Mouse (Mus musculus): Measurements from ENCODE around the gene Cma2. TPM values are rescaled to one million over a fixed set of nuclear protein-coding genes. Genes with fewer than 3 reads are reported as not detected.

Gene Cma2
- polyA plus RNA-seq (2014; fragmentation: Illumina TruSeq; extraction: RNeasy Lipid Tissue Mini Kit (QIAGEN cat#74804); ENCODE audit: low read depth, low replicate concordance), result not detected

DNA sequence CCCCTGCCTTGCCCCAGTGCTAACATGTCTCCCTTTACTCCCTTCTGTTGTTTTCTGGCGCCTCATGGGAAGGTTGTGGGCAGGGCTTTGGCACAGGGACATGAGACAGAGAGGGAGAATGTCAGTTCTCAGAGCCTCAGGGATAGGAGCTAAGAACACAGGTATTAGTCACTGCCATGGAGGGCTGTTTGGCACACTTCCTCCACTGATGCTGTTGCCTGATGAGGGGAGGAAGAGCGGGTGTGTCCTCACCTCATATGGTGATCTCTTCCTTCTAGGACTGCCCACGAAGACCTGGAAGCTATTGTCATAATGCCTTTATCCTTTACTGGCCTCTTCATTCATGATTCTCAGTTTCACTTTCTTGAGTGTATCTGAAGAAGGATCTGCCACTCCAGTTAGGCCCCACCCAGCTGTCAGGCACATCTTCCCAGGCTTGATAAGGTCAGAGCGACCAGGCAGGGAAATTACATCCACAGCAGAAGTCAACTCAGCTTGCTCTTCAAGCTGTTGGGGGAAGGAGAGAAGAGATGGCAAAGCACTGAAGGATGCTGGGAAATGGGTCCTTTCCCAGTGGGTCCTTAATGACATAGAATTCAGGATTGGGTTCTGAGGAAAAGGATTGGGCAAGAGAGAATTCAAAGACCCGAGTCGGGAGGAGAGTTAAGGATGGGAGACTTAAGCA, at the start of gene Cma2:
Gene Cma2 (plus strand): TSS at position 635 of the 685 bp plus-strand sequence.

GRCm38 (mm10) chr14:55944575-55944974, 6.2 kb upstream of the Cma2 start, which contains the start of gene Cma1:
Cma1 (minus strand) TSS chr14:55944675.

DNA sequence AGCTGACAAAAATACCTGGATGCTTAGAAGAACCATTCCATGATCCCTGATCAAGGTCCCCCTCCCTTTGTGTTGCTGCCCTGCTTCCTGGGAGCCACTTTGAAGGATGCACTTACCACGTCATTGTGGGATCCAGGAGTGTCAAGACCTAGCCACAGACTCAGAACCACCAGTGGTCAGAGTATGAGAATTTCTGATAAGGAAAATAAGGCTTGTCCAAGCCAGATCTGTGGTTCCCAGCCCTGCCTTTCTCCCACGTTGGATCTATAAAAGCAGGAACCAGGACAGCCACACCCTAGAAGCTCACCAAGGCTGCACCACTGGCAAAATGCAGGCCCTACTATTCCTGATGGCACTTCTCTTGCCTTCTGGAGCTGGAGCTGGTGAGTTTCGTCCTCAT, 66.9 kb downstream of the Cma2 start, which contains the start of gene Mcpt1:
Gene Mcpt1 (plus strand): TSS at position 301 of the 400 bp plus-strand sequence.

Other genes starting within 250 kb of the Cma2 start
- not detected for gene Tgm1, start 237.1 kb upstream of the Cma2 start, polyA plus RNA-seq (2014; fragmentation: Illumina TruSeq; extraction: RNeasy Lipid Tissue Mini Kit (QIAGEN cat#74804); ENCODE audit: low read depth, low replicate concordance)
- 0.35 TPM for gene Rabggta, start 228.7 kb upstream of the Cma2 start, polyA plus RNA-seq (2014; fragmentation: Illumina TruSeq; extraction: RNeasy Lipid Tissue Mini Kit (QIAGEN cat#74804); ENCODE audit: low read depth, low replicate concordance)
- gene Dhrs1, start 205.3 kb upstream of the Cma2 start, polyA plus RNA-seq (2014; fragmentation: Illumina TruSeq; extraction: RNeasy Lipid Tissue Mini Kit (QIAGEN cat#74804); ENCODE audit: low read depth, low replicate concordance), result 45.7 TPM
- 53.9 TPM for gene Nop9, start 205.3 kb upstream of the Cma2 start, polyA plus RNA-seq (2014; fragmentation: Illumina TruSeq; extraction: RNeasy Lipid Tissue Mini Kit (QIAGEN cat#74804); ENCODE audit: low read depth, low replicate concordance)
- gene Cideb, start 192.5 kb upstream of the Cma2 start, polyA plus RNA-seq (2014; fragmentation: Illumina TruSeq; extraction: RNeasy Lipid Tissue Mini Kit (QIAGEN cat#74804); ENCODE audit: low read depth, low replicate concordance), result not detected
- not detected for gene Ltb4r2, start 189.6 kb upstream of the Cma2 start, polyA plus RNA-seq (2014; fragmentation: Illumina TruSeq; extraction: RNeasy Lipid Tissue Mini Kit (QIAGEN cat#74804); ENCODE audit: low read depth, low replicate concordance)
- gene Ltb4r1, start 185.0 kb upstream of the Cma2 start, polyA plus RNA-seq (2014; fragmentation: Illumina TruSeq; extraction: RNeasy Lipid Tissue Mini Kit (QIAGEN cat#74804); ENCODE audit: low read depth, low replicate concordance), result not detected
- 0.06 TPM for gene Adcy4, start 166.9 kb upstream of the Cma2 start, polyA plus RNA-seq (2014; fragmentation: Illumina TruSeq; extraction: RNeasy Lipid Tissue Mini Kit (QIAGEN cat#74804); ENCODE audit: low read depth, low replicate concordance)
- gene Ripk3, start 162.1 kb upstream of the Cma2 start, polyA plus RNA-seq (2014; fragmentation: Illumina TruSeq; extraction: RNeasy Lipid Tissue Mini Kit (QIAGEN cat#74804); ENCODE audit: low read depth, low replicate concordance), result 0.69 TPM
- 0.11 TPM for gene Nfatc4, start 127.8 kb upstream of the Cma2 start, polyA plus RNA-seq (2014; fragmentation: Illumina TruSeq; extraction: RNeasy Lipid Tissue Mini Kit (QIAGEN cat#74804); ENCODE audit: low read depth, low replicate concordance)
- 0.03 TPM for gene Nynrin, start 97.0 kb upstream of the Cma2 start, polyA plus RNA-seq (2014; fragmentation: Illumina TruSeq; extraction: RNeasy Lipid Tissue Mini Kit (QIAGEN cat#74804); ENCODE audit: low read depth, low replicate concordance)
- gene Cbln3, start 66.6 kb upstream of the Cma2 start, polyA plus RNA-seq (2014; fragmentation: Illumina TruSeq; extraction: RNeasy Lipid Tissue Mini Kit (QIAGEN cat#74804); ENCODE audit: low read depth, low replicate concordance), result 0.38 TPM
- 2.2 TPM for gene Khnyn, start 66.0 kb upstream of the Cma2 start, polyA plus RNA-seq (2014; fragmentation: Illumina TruSeq; extraction: RNeasy Lipid Tissue Mini Kit (QIAGEN cat#74804); ENCODE audit: low read depth, low replicate concordance)
- 15.9 TPM for gene Sdr39u1, start 50.7 kb upstream of the Cma2 start, polyA plus RNA-seq (2014; fragmentation: Illumina TruSeq; extraction: RNeasy Lipid Tissue Mini Kit (QIAGEN cat#74804); ENCODE audit: low read depth, low replicate concordance)
- not detected for gene Cma1, start 6.3 kb upstream of the Cma2 start, polyA plus RNA-seq (2014; fragmentation: Illumina TruSeq; extraction: RNeasy Lipid Tissue Mini Kit (QIAGEN cat#74804); ENCODE audit: low read depth, low replicate concordance)
- not detected for gene Mcpt1, start 67.0 kb downstream of the Cma2 start, polyA plus RNA-seq (2014; fragmentation: Illumina TruSeq; extraction: RNeasy Lipid Tissue Mini Kit (QIAGEN cat#74804); ENCODE audit: low read depth, low replicate concordance)
- gene Mcpt9, start 79.5 kb downstream of the Cma2 start, polyA plus RNA-seq (2014; fragmentation: Illumina TruSeq; extraction: RNeasy Lipid Tissue Mini Kit (QIAGEN cat#74804); ENCODE audit: low read depth, low replicate concordance), result not detected
- gene Mcpt2, start 91.1 kb downstream of the Cma2 start, polyA plus RNA-seq (2014; fragmentation: Illumina TruSeq; extraction: RNeasy Lipid Tissue Mini Kit (QIAGEN cat#74804); ENCODE audit: low read depth, low replicate concordance), result not detected
- gene Mcpt4, start 111.3 kb downstream of the Cma2 start, polyA plus RNA-seq (2014; fragmentation: Illumina TruSeq; extraction: RNeasy Lipid Tissue Mini Kit (QIAGEN cat#74804); ENCODE audit: low read depth, low replicate concordance), result 0.25 TPM
- gene Mcpt8, start 134.3 kb downstream of the Cma2 start, polyA plus RNA-seq (2014; fragmentation: Illumina TruSeq; extraction: RNeasy Lipid Tissue Mini Kit (QIAGEN cat#74804); ENCODE audit: low read depth, low replicate concordance), result not detected
- not detected for gene Ctsg, start 151.6 kb downstream of the Cma2 start, polyA plus RNA-seq (2014; fragmentation: Illumina TruSeq; extraction: RNeasy Lipid Tissue Mini Kit (QIAGEN cat#74804); ENCODE audit: low read depth, low replicate concordance)
- not detected for gene Gzme, start 169.6 kb downstream of the Cma2 start, polyA plus RNA-seq (2014; fragmentation: Illumina TruSeq; extraction: RNeasy Lipid Tissue Mini Kit (QIAGEN cat#74804); ENCODE audit: low read depth, low replicate concordance)
- not detected for gene Gzmd, start 181.6 kb downstream of the Cma2 start, polyA plus RNA-seq (2014; fragmentation: Illumina TruSeq; extraction: RNeasy Lipid Tissue Mini Kit (QIAGEN cat#74804); ENCODE audit: low read depth, low replicate concordance)
- not detected for gene Gzmg, start 208.6 kb downstream of the Cma2 start, polyA plus RNA-seq (2014; fragmentation: Illumina TruSeq; extraction: RNeasy Lipid Tissue Mini Kit (QIAGEN cat#74804); ENCODE audit: low read depth, low replicate concordance)
- 39.5 TPM for gene Gzmn, start 223.6 kb downstream of the Cma2 start, polyA plus RNA-seq (2014; fragmentation: Illumina TruSeq; extraction: RNeasy Lipid Tissue Mini Kit (QIAGEN cat#74804); ENCODE audit: low read depth, low replicate concordance)

All from testis, adult 10 weeks (tissue).